Comparison of ENCODE assay signal across 9 mouse cellular contexts in the genomic region with DNA sequence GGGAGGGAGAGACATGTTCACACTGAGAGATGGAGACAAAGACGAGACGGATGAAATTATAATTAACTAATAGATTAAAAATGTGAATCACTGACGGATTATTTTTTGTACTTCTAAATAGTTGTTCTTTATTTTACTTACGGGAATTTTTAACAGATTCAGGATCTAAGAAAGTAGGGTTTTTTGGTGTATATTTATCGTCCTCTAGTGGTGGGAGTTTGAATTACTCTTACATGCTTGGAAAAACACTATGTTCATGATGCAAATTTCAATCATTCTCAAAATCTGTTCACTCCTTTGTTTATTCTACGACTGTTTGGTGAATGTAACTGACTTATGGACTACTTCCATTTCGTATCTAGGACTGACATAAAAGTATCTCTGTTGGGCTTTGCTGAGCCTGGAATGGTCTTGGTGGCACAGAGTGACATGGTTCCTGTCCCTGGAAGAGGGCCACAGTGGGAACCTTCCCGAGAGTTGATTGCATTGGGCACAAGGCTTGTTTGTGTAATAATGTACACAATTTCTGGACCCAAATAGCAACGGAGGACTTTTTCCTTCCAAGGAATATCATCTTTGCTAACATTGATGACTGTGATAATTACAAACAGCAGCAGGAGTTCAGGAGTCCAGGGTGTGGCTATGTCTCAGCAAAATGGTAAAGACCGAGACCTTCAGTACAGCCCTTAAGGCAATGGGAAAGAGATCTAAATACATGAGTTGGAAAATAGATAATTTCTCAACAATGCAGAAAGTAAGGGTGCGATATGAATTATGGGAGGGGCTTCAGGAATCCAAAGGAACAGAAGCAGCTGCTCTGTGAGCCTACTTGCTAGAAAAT.
A peak's percentile ranks its signal among the peaks of the same experiment; 100 is the strongest.
DNase-seq lines count a peak whose midpoint lies in the region; ATAC-seq lines count a peak whose summit lies in the region.
"Had no signal": no experiment of that assay in that cellular context is flagged by ENCODE, and none has a peak within 500 bp of the region (broad histone marks: within the 10 kb centered on the region; RNA-seq: fewer than 3 reads in every experiment).

No protein-coding gene starts in this region.

- no peaks in the 10 kb centered on the region for H3K9me3 ChIP-seq in hindbrain, embryonic 14.5 days (ENCODE audit: control insufficient read depth, low read length)
- H3K9me3 ChIP-seq in hindbrain, embryonic 10.5 days: no peaks in the 10 kb centered on the region
- H3K9me3 ChIP-seq in intestine, embryonic 15.5 days: no peaks in the 10 kb centered on the region
- no peaks in the 10 kb centered on the region for H3K9me3 ChIP-seq in heart, embryonic 11.5 days (replicated peaks; ENCODE audit: control insufficient read depth, low read length)
- H3K9me3 ChIP-seq: heart, embryonic 15.5 days had no signal

- no peak overlapping the region for H3K9ac ChIP-seq in hindbrain, embryonic 14.5 days
- H3K9ac ChIP-seq in intestine, embryonic 15.5 days: no peak overlapping the region
- no peak overlapping the region for H3K9ac ChIP-seq in heart, embryonic 11.5 days (ENCODE audit: low read depth, low read length)
- H3K9ac ChIP-seq: heart, embryonic 15.5 days had no signal

- WGBS in hindbrain, embryonic 14.5 days: 42% methylated on average over 11 of the region's 11 CpGs
- WGBS in hindbrain, embryonic 10.5 days: 53% methylated on average over 11 of the region's 11 CpGs
- WGBS in intestine, embryonic 15.5 days: 42% methylated on average over 11 of the region's 11 CpGs
- 42% methylated on average over 11 of the region's 11 CpGs for WGBS in heart, embryonic 11.5 days (ENCODE audit: insufficient replicate concordance)

- H3K4me1 ChIP-seq in hindbrain, embryonic 14.5 days (replicated peaks; ENCODE audit: control insufficient read depth, insufficient read depth, low read length): no peaks in the 10 kb centered on the region
- peaks cover 3% of the 10 kb centered on the region; the same call in 1 of the 2 replicates for H3K4me1 ChIP-seq in hindbrain, embryonic 10.5 days (replicated peaks)
- 0 out of 2 replicates have a peak, but pooled peaks cover 3% of the 10 kb centered on the region for H3K4me1 ChIP-seq in intestine, embryonic 15.5 days (replicated peaks)
- no peaks in the 10 kb centered on the region for H3K4me1 ChIP-seq in heart, embryonic 11.5 days (ENCODE audit: control insufficient read depth, insufficient read depth, low read length)
- H3K4me1 ChIP-seq: heart, embryonic 15.5 days had no signal

- no peak overlapping the region for H3K4me2 ChIP-seq in hindbrain, embryonic 14.5 days (replicated peaks)
- no peak overlapping the region for H3K4me2 ChIP-seq in intestine, embryonic 15.5 days (replicated peaks)
- H3K4me2 ChIP-seq in heart, embryonic 11.5 days: no peak overlapping the region
- H3K4me2 ChIP-seq: heart, embryonic 15.5 days had no signal

- no peak for ATAC-seq in hindbrain, embryonic 14.5 days (ENCODE audit: low FRiP score)
- peak; percentile 68 for ATAC-seq in intestine, embryonic 15.5 days
- no peak for ATAC-seq in heart, embryonic 11.5 days (replicated peaks; ENCODE audit: insufficient number of reproducible peaks, low FRiP score, low TSS enrichment)

- H3K27me3 ChIP-seq in hindbrain, embryonic 14.5 days (ENCODE audit: control insufficient read depth, insufficient read depth, low read length): no peaks in the 10 kb centered on the region
- H3K27me3 ChIP-seq in hindbrain, embryonic 10.5 days (ENCODE audit: insufficient read depth, poor library complexity, severe bottlenecking): no peaks in the 10 kb centered on the region
- no peaks in the 10 kb centered on the region for H3K27me3 ChIP-seq in intestine, embryonic 15.5 days (replicated peaks)
- no peaks in the 10 kb centered on the region for H3K27me3 ChIP-seq in heart, embryonic 11.5 days (ENCODE audit: control insufficient read depth, insufficient read depth, low read length)
- H3K27me3 ChIP-seq: heart, embryonic 15.5 days had no signal

- H3K36me3 ChIP-seq in hindbrain, embryonic 14.5 days (replicated peaks; ENCODE audit: control insufficient read depth, insufficient read depth): no peaks in the 10 kb centered on the region
- H3K36me3 ChIP-seq in hindbrain, embryonic 10.5 days: no peaks in the 10 kb centered on the region
- H3K36me3 ChIP-seq in intestine, embryonic 15.5 days: no peaks in the 10 kb centered on the region
- H3K36me3 ChIP-seq in heart, embryonic 11.5 days (ENCODE audit: control insufficient read depth, insufficient read depth, low read length): no peaks in the 10 kb centered on the region
- H3K36me3 ChIP-seq: heart, embryonic 15.5 days had no signal

- no peak overlapping the region for H3K27ac ChIP-seq in hindbrain, embryonic 14.5 days
- no peak overlapping the region for H3K27ac ChIP-seq in hindbrain, embryonic 10.5 days
- H3K27ac ChIP-seq in intestine, embryonic 15.5 days: no peak overlapping the region
- no peak overlapping the region for H3K27ac ChIP-seq in heart, embryonic 11.5 days (ENCODE audit: low read depth, low read length)
- H3K27ac ChIP-seq: heart, embryonic 15.5 days had no signal

- peak; percentile 81 for DNase-seq in hindbrain, embryonic 14.5 days (ENCODE audit: low spot score)
- DNase-seq in hindbrain, embryonic 10.5 days (ENCODE audit: low spot score): no peak
- peak; percentile 65 for DNase-seq in A20 (ENCODE audit: low read depth, low spot score)
- peak; percentile 46 for DNase-seq in Muller cell, postnatal 12 days (ENCODE audit: inconsistent ontology term)
- no peak for DNase-seq in adrenal gland, adult 18-20 months (ENCODE audit: low spot score in 2 of 2)
- DNase-seq in spleen, postnatal 36 days (ENCODE audit: low spot score in 2 of 2): no peak

- H3K4me3 ChIP-seq in hindbrain, embryonic 14.5 days (replicated peaks; ENCODE audit: low read length): no peak overlapping the region
- no peak overlapping the region for H3K4me3 ChIP-seq in hindbrain, embryonic 10.5 days
- H3K4me3 ChIP-seq in intestine, embryonic 15.5 days (replicated peaks): no peak overlapping the region
- H3K4me3 ChIP-seq in heart, embryonic 11.5 days (ENCODE audit: low read depth, low read length): no peak overlapping the region
- H3K4me3 ChIP-seq: heart, embryonic 15.5 days had no signal

Comparison
In these comparisons a context has a peak if more than half of its experiments do, and no peak if none do; other contexts are left out.
1. DNase-seq: peak in hindbrain, embryonic 14.5 days (single experiment), A20 (single experiment) and Muller cell, postnatal 12 days (single experiment); none in hindbrain, embryonic 10.5 days (single experiment), adrenal gland, adult 18-20 months (0 of 2) and spleen, postnatal 36 days (0 of 2).